Mouse (Mus musculus) MEL (cell line): ENCODE measurements around the gene Rplp0. TPM values are rescaled to one million over a fixed set of nuclear protein-coding genes. Genes with fewer than 3 reads are reported as not detected.

Experiments
- DNase-seq: peaks from one replicate; pipeline ENCODE4 v3.0.0; 2011; ENCODE audit warnings: low read depth, low spot score
- H3K27ac ChIP-seq: 2 replicates; pipeline ENCODE4 v1.5.1; 2012; ENCODE audit warnings: low read depth, mild to moderate bottlenecking, control low read depth, low read length, moderate library complexity; ENCODE audit not compliant: control insufficient read depth
- H3K27me3 ChIP-seq, 2 experiments: fragments of 150-350 bp in 1 of 2; sonication (generic) in 1 of 2; 2 replicates each; pipeline ENCODE4 v1.6.1; 2012; ENCODE audit warnings: low read length in 2 of 2, mild to moderate bottlenecking in 2 of 2, improper control_type of control experiment in 1 of 2, moderate library complexity in 1 of 2; ENCODE audit not compliant: insufficient read depth in 2 of 2, control insufficient read depth in 1 of 2
- H3K36me3 ChIP-seq, 2 experiments: 2 replicates each; pipeline ENCODE4 v1.6.1; 2012 to 2014; ENCODE audit warnings: low read length in 2 of 2, improper control_type of control experiment in 1 of 2, inconsistent platforms in 1 of 2, mild to moderate bottlenecking in 1 of 2; ENCODE audit not compliant: insufficient read depth in 2 of 2, control insufficient read depth in 1 of 2
- H3K4me1 ChIP-seq, 2 experiments: fragments of 150-350 bp in 1 of 2; sonication (generic) in 1 of 2; 2 replicates each; pipeline ENCODE4 v1.6.1; 2012; ENCODE audit warnings: low read length in 2 of 2, improper control_type of control experiment in 1 of 2, mild to moderate bottlenecking in 1 of 2; ENCODE audit not compliant: insufficient read depth in 2 of 2, control insufficient read depth in 1 of 2
- H3K4me3 ChIP-seq, 2 experiments: fragments of 150-350 bp in 1 of 2; sonication (generic) in 1 of 2; 2 replicates each; pipeline ENCODE4 v1.5.1; 2012; ENCODE audit warnings: low read depth in 2 of 2, low read length in 2 of 2, mild to moderate bottlenecking in 2 of 2, moderate library complexity in 2 of 2, control low read depth in 1 of 2, improper control_type of control experiment in 1 of 2; ENCODE audit not compliant: control insufficient read depth in 1 of 2, insufficient read depth in 1 of 2
- H3K79me2 ChIP-seq: 2 replicates; pipeline ENCODE4 v1.6.1; 2012; ENCODE audit warnings: mild to moderate bottlenecking, low read length, moderate library complexity; ENCODE audit not compliant: control insufficient read depth, poor library complexity, insufficient read depth
- H3K9ac ChIP-seq: 2 replicates; pipeline ENCODE4 v1.6.1; 2012; ENCODE audit warnings: low read depth, mild to moderate bottlenecking, control low read depth, low read length, moderate library complexity; ENCODE audit not compliant: control insufficient read depth, poor library complexity, severe bottlenecking
- H3K9me3 ChIP-seq: fragments of 150-350 bp; sonication (generic); replicated peaks from 2 replicates; pipeline ENCODE4 v1.6.1; 2012; ENCODE audit warnings: mild to moderate bottlenecking, low read length, improper control_type of control experiment, moderate library complexity; ENCODE audit not compliant: insufficient read depth
- BHLHE40 ChIP-seq: IDR thresholded peaks from 2 replicates; pipeline ENCODE4 v1.6.1; 2012; ENCODE audit warnings: low read depth, mild to moderate bottlenecking, inconsistent platforms, low read length, improper control_type of control experiment, borderline replicate concordance
- CHD2 ChIP-seq: IDR thresholded peaks from 2 replicates; pipeline ENCODE4 v1.6.1; 2011; ENCODE audit warnings: low read length, improper control_type of control experiment
- GABPA ChIP-seq: IDR thresholded peaks from 2 replicates; pipeline ENCODE4 v1.6.1; 2012; ENCODE audit warnings: low read depth, mild to moderate bottlenecking, inconsistent platforms, low read length, improper control_type of control experiment, moderate library complexity
- KAT2A ChIP-seq: conservative IDR thresholded peaks from 2 replicates; pipeline ENCODE4 v1.6.1; 2012; ENCODE audit warnings: low read depth, low read length, improper control_type of control experiment, inconsistent platforms
- MAX ChIP-seq: IDR thresholded peaks from 2 replicates; pipeline ENCODE4 v1.6.1; 2011; ENCODE audit warnings: low read length, improper control_type of control experiment
- MXI1 ChIP-seq: IDR thresholded peaks from 2 replicates; pipeline ENCODE4 v1.6.1; 2011; ENCODE audit warnings: mild to moderate bottlenecking, low read depth, low read length, improper control_type of control experiment
- MYB ChIP-seq: IDR thresholded peaks from 2 replicates; pipeline ENCODE4 v1.6.1; 2011; ENCODE audit warnings: mild to moderate bottlenecking, low read depth, low read length, improper control_type of control experiment
- POLR2A ChIP-seq, 2 experiments: IDR thresholded peaks; 2 replicates each; pipeline ENCODE4 v1.6.1; 2011 to 2012; ENCODE audit warnings: low read length in 2 of 2, mild to moderate bottlenecking in 2 of 2, control low read depth in 1 of 2, improper control_type of control experiment in 1 of 2, low read depth in 1 of 2, moderate library complexity in 1 of 2; ENCODE audit not compliant: control insufficient read depth in 1 of 2, insufficient read depth in 1 of 2, poor library complexity in 1 of 2
- POLR2AphosphoS2 ChIP-seq: IDR thresholded peaks from 2 replicates; pipeline ENCODE4 v1.6.1; 2011; ENCODE audit warnings: low read length, improper control_type of control experiment
- RAD21 ChIP-seq: IDR thresholded peaks from 2 replicates; pipeline ENCODE4 v1.6.1; 2011; ENCODE audit warnings: mild to moderate bottlenecking, low read depth, low read length, improper control_type of control experiment
- SIN3A ChIP-seq: IDR thresholded peaks from 2 replicates; pipeline ENCODE4 v1.6.1; 2012; ENCODE audit warnings: low read length, improper control_type of control experiment, inconsistent platforms
- SMC3 ChIP-seq: IDR thresholded peaks from 2 replicates; pipeline ENCODE4 v1.6.1; 2011; ENCODE audit warnings: low read depth, low read length, improper control_type of control experiment
- USF1 ChIP-seq: IDR thresholded peaks from 2 replicates; pipeline ENCODE4 v1.6.1; 2014; ENCODE audit warnings: low read depth, mild to moderate bottlenecking, inconsistent platforms, low read length, improper control_type of control experiment, moderate library complexity
- USF2 ChIP-seq, 2 experiments: IDR thresholded peaks; 2 replicates each; pipeline ENCODE4 v1.6.1; 2011 to 2012; ENCODE audit warnings: improper control_type of control experiment in 2 of 2, low read length in 2 of 2, borderline replicate concordance in 1 of 2, inconsistent platforms in 1 of 2, low read depth in 1 of 2, mild to moderate bottlenecking in 1 of 2; ENCODE audit not compliant: insufficient read depth in 1 of 2
- ZNF384 ChIP-seq: IDR thresholded peaks from 2 replicates; pipeline ENCODE4 v1.6.1; 2012; ENCODE audit warnings: low read depth, mild to moderate bottlenecking, inconsistent platforms, low read length, improper control_type of control experiment
- polyA plus RNA-seq, 2 experiments: library from polyadenylated mRNA; stranded (reverse) in 1 of 2; unstranded in 1 of 2; fragments of >175 nt in 1 of 2; fragments of >200 nt in 1 of 2; gene quantifications; 2 replicates each; pipeline versions ENCODE4 v1.2.1 to v1.2.4; 2012; ENCODE audit warnings: low replicate concordance in 2 of 2, low read depth in 1 of 2; ENCODE audit not compliant: insufficient read length in 2 of 2, insufficient read depth in 1 of 2, missing spikeins in 1 of 2
- total RNA-seq: library from RNA; depleted of rRNA; stranded (reverse); fragments of 300-350 nt; gene quantifications from 2 replicates; pipeline ENCODE4 v1.2.3, GENCODE M21; 2012

Gene Rplp0
- total and polyA plus RNA-seq, 3 experiments = 3,028 to 4,164 (median 3,294) TPM

DNA sequence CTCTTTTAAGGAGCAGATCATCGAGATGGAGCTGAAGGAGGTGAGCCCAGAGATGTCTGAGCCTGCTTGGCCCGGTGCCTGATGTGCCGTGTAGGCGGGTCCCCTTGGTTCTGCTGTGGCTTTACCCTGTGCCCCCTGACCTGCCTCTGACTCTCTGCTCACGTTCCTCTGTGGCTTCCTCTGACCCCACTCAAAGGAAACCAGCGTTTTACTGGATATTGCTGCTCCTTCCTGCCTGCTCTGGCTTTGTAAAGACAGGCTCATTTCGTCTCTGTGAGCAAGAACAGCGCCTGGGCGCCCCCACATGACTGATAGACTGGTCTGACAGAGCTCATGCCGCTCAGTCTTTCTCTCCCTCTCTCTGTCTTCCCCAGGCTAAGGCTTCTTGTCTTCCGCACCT, 31.8 kb downstream of the Rplp0 start:
- H3K79me2 ChIP-seq = no peaks in the 10 kb centered on the region
- no peaks in the 10 kb centered on the region for H3K9me3 ChIP-seq
- H3K9ac ChIP-seq = no peak overlapping the region
- peaks cover 0 to 14% of the 10 kb centered on the region in 2 experiments; a peak in 2 of 4 replicates for H3K36me3 ChIP-seq
- H3K4me1 ChIP-seq = no peaks in the 10 kb centered on the region
- DNase-seq = no peak
- no peak for TF ChIP-seq MXI1
- no peak for TF ChIP-seq GABPA
- TF ChIP-seq MAX = no peak
- TF ChIP-seq RAD21 = no peak
- no peak overlapping the region for H3K27ac ChIP-seq
- H3K27me3 ChIP-seq = no peaks in the 10 kb centered on the region
- H3K4me3 ChIP-seq = no peak overlapping the region

DNA sequence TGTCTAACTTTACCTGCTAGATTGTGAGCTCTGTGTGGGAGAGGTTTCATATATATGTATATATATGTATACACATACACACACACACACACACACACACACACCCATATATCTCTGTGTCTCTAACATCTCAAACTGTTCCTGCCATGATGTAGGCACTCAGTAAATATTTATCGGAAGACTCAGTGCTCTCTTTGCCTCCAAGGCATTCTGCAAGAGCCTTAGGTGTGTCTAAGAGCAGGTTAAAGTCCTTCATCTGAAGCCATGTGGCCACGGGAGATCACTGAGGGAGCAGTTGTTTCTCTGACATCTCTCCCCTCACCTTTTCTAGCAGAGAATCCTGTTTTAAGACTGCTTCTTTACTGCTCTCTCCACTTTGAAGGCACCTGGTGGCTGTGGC, 32.2 kb downstream of the Rplp0 start:
- no peak for TF ChIP-seq CHD2
- no peak for TF ChIP-seq SIN3A
- TF ChIP-seq POLR2A (IDR thresholded peaks at IDR 0.05; ENCODE audit: control insufficient read depth in 1 of 2, insufficient read depth in 1 of 2, low read depth in 1 of 2, low read length in 2 of 2, poor library complexity in 1 of 2) = no peak
- no peak for TF ChIP-seq KAT2A
- TF ChIP-seq SMC3 = no peak
- TF ChIP-seq ZNF384 = no peak
- Histone ChIP-seq H3K9ac (no peak overlapping the region), H3K4me1 (no peaks in the 10 kb centered on the region), H3K27me3 (no peaks in the 10 kb centered on the region), H3K79me2 (no peaks in the 10 kb centered on the region), H3K9me3 (no peaks in the 10 kb centered on the region), H3K36me3 (peaks cover 0 to 13% of the 10 kb centered on the region in 2 experiments; a peak in 2 of 4 replicates), H3K4me3 (no peak overlapping the region), H3K27ac (no peak overlapping the region)
- DNase-seq = no peak

DNA sequence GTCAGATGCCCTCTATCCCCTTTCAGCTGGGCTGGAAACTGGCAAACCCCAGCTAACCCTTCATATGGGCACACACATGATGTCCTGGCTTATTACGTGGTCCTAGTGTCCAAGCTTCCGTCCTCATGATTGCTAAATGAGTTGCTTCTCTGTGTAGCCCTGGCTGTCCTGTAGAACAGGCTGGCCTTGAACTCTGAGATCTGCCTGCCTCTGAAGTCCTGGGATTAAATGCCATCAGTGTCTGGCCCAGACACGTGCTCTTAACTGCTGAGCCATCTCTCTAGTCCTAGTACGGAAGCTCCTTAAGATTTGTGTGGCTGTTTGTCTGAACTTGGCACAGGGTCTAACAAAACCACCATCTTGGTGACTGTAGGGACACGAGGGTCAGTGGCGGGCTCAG, 44.3 kb downstream of the Rplp0 start:
- no peak overlapping the region for H3K4me3 ChIP-seq
- H3K9ac ChIP-seq = no peak overlapping the region
- H3K79me2 ChIP-seq = no peaks in the 10 kb centered on the region
- H3K27ac ChIP-seq = no peak overlapping the region
- no peak for TF ChIP-seq POLR2AphosphoS2
- TF ChIP-seq MYB = no peak
- no peak for TF ChIP-seq USF2 (IDR thresholded peaks at IDR 0.05; ENCODE audit: borderline replicate concordance in 1 of 2, insufficient read depth in 1 of 2, low read depth in 1 of 2, low read length in 2 of 2)
- TF ChIP-seq USF1 = no peak
- no peak for TF ChIP-seq BHLHE40
- TF ChIP-seq, all 39 proteins: peak for 0
- Histone ChIP-seq H3K9me3 (no peaks in the 10 kb centered on the region), H3K27me3 (no peaks in the 10 kb centered on the region), H3K36me3 (peaks cover 0 to 23% of the 10 kb centered on the region in 2 experiments; a peak in 2 of 4 replicates), H3K4me1 (no peaks in the 10 kb centered on the region)
- no peak for DNase-seq
